Mouse (Mus musculus): Measurements from ENCODE around the gene Tmem269. TPM values are rescaled to one million over a fixed set of nuclear protein-coding genes. Genes with fewer than 3 reads are reported as not detected.

The Tmem269 gene
- polyA plus RNA-seq, 1 experiment, result not detected

DNA sequence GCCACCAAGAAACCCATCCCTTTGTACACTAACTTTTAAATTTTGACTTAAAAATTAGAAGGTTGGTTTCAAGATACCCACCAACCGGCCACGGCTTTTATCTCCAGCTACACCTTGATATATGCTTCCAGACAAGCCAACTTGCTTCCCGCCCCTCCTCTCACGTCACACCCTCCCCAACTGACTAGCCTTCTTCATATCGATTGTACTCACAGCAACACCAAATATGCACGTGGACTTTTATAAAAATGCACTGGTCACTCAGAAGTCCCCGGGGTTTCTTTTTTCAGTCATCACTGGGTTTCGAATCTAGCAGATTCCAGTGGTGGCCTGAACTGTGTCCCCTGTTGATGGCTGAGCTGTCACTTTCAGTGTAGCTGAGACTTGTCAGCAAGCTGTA, 27.4 kb downstream of the Tmem269 start:
- TF ChIP-seq GATA1 (IDR thresholded peaks at IDR 0.05; ENCODE audit: low read length) (peak; percentile 76), TAL1 (IDR thresholded peaks at IDR 0.05; ENCODE audit: low read length) (peak; percentile 66)
- peaks cover 78% of the 10 kb centered on the region for H3K4me1 ChIP-seq (ENCODE audit: control insufficient read depth)

DNA sequence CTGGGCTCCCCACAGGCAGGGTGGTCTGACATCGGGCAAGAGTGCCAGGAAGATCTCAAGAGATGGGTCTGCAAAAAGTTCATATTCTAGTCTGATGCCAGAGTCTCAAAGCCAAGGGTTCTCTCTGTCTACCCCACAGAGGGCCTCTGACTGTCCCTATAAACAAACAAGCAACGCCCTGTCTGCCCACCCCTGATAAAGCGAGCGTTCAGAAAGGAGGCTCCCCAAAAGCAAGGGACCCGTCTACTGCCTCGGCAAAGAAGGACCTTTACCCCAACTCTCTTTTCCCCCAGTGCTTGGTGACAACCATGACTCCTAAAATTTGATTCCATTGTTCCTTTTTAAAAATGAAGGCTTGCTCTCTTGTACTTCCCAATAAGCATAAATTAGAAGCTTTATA, 28.2 kb downstream of the Tmem269 start, which contains the start of gene Ermap:
Gene Ermap (minus strand): TSS at position 148 of the 400 bp plus-strand sequence.
- H3K36me3 ChIP-seq (ENCODE audit: control insufficient read depth), result peaks cover 45% of the 10 kb centered on the region
- TF ChIP-seq TAL1 (IDR thresholded peaks at IDR 0.05; ENCODE audit: low read length) (peak; percentile 80), GATA1 (IDR thresholded peaks at IDR 0.05; ENCODE audit: low read length) (peak; percentile 76)
- peak within 1 kb of the TSS; percentile 70 for H3K4me3 ChIP-seq (replicated peaks)
- H3K27me3 ChIP-seq (ENCODE audit: control insufficient read depth), result no peaks in the 10 kb centered on the region
- H3K4me1 ChIP-seq (ENCODE audit: control insufficient read depth), result peaks cover 82% of the 10 kb centered on the region
- no peaks in the 10 kb centered on the region for H3K9me3 ChIP-seq (ENCODE audit: control insufficient read depth, low read length)

More for the DNA sequence above, 27.4 kb downstream of the Tmem269 start:
- Histone ChIP-seq H3K9me3 (ENCODE audit: control insufficient read depth, low read length) (no peaks in the 10 kb centered on the region), H3K36me3 (ENCODE audit: control insufficient read depth) (peaks cover 37% of the 10 kb centered on the region), H3K27me3 (ENCODE audit: control insufficient read depth) (no peaks in the 10 kb centered on the region), H3K4me3 (replicated peaks) (peak overlapping the region; percentile 70)

DNA sequence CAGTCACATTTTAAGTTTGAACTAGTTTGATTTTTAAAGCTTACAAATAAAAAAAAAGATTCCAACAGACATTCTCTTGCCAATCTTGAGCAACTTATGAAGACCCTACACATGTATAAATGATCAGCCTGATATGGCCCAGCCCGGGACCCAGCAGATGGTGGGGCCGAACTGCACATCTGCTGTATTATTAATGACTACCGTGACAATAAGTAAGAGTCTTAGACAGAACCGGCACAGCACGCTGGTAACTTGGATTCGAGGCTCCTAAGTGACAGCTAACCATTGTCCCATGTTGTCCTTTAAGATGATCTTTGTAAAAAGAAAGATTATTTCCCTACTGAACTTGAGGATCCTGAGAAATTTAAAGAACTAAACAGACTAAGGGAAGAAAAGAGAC, 28.6 kb downstream of the Tmem269 start:
- Histone ChIP-seq H3K9me3 (ENCODE audit: control insufficient read depth, low read length) (no peaks in the 10 kb centered on the region), H3K27me3 (ENCODE audit: control insufficient read depth) (no peaks in the 10 kb centered on the region), H3K36me3 (ENCODE audit: control insufficient read depth) (peaks cover 49% of the 10 kb centered on the region), H3K4me1 (ENCODE audit: control insufficient read depth) (peaks cover 80% of the 10 kb centered on the region), H3K4me3 (replicated peaks) (peak overlapping the region; percentile 70)
- no peak for TF ChIP-seq GATA1 (IDR thresholded peaks at IDR 0.05; ENCODE audit: low read length)
- TF ChIP-seq TAL1 (IDR thresholded peaks at IDR 0.05; ENCODE audit: low read length), result no peak

DNA sequence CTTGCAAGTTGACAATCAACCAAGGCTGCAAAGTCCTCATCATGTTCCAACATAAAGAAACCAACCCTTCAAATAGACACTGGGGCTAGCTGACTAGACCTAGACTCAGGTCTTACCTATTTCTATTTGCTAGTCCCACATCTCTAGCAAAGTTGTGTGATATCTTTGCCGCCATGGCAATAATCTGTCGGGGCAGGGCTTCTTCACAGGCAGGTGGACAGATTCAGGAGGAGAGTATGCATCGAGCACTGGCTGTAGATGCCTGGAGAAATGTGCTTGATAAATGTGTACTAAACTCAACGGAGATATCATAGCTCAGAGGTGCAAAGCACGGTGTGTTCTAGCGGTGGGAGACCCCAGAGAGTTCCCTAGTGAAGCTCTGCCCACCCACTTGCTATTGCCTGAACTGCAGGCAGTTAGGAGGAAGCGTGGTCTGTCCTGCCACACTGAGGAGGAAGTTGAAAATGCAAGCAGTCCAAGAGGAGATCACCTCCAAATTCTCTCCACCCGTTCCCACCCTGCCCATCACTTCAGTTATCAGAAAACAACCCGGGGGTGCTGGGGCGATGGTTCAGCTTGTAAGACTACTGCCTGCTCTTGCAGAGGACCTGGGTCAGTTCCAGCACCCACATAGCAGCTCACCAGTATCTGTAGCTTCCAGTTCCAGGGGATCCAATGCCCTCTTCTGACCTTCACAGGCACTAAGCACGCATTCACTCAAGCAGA, 29.8 kb downstream of the Tmem269 start:
- TF ChIP-seq GATA1 (IDR thresholded peaks at IDR 0.05; ENCODE audit: low read length), result no peak
- TF ChIP-seq TAL1 (IDR thresholded peaks at IDR 0.05; ENCODE audit: low read length), result no peak
- Histone ChIP-seq H3K36me3 (ENCODE audit: control insufficient read depth) (peaks cover 61% of the 10 kb centered on the region), H3K4me1 (ENCODE audit: control insufficient read depth) (peaks cover 79% of the 10 kb centered on the region), H3K27me3 (ENCODE audit: control insufficient read depth) (no peaks in the 10 kb centered on the region; the same call in 1 of the 2 replicates), H3K9me3 (ENCODE audit: control insufficient read depth, low read length) (no peaks in the 10 kb centered on the region), H3K4me3 (replicated peaks) (peak overlapping the region; percentile 70)

DNA sequence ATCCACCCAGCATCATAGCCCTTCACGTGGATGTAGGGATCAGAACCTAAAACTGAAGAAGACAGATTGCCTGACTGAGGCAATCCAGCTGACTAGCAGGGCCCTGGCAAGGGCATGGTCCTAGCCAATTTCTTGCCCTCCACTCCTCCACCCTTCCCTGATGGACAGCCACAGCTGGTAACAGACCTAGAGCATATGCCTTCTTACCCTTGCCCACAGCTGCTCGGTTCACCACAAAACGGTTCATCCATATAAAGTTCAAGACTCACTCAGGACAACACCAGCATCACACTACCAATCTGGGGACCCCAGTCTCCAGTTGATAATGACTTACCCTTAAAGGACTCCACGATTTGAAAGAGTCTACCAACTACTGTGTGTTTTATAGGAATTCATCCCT, 32.2 kb downstream of the Tmem269 start:
- Histone ChIP-seq H3K36me3 (ENCODE audit: control insufficient read depth) (peaks cover 86% of the 10 kb centered on the region), H3K27me3 (ENCODE audit: control insufficient read depth) (no peaks in the 10 kb centered on the region; the same call in 1 of the 2 replicates), H3K9me3 (ENCODE audit: control insufficient read depth, low read length) (no peaks in the 10 kb centered on the region), H3K4me1 (ENCODE audit: control insufficient read depth) (peaks cover 78% of the 10 kb centered on the region), H3K4me3 (replicated peaks) (peak overlapping the region; percentile 70)
- no peak for TF ChIP-seq GATA1 (IDR thresholded peaks at IDR 0.05; ENCODE audit: low read length)
- TF ChIP-seq TAL1 (IDR thresholded peaks at IDR 0.05; ENCODE audit: low read length), result no peak

DNA sequence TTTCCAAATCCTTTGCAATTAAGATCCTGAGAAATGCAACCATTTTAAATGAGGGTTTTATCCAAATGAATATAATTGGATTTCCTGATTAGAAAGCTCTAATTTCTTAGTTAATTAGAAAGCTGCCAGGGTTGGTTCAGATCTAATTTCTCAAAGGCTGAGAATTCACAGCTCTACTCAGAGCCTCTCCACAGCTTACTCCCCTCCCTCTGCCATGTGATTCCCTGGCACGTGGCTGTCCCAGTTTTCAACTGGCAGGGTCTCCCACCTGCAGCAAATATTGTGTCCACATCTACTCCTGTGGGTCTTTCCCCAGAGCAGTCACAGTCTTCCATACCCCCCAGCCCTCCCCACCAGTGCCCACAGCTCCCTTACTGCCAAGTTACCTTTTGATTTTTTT, 34.5 kb downstream of the Tmem269 start:
- H3K4me1 ChIP-seq (ENCODE audit: control insufficient read depth), result peaks cover 80% of the 10 kb centered on the region
- no peak overlapping the region for H3K4me3 ChIP-seq (replicated peaks)
- no peaks in the 10 kb centered on the region; the same call in 1 of the 2 replicates for H3K27me3 ChIP-seq (ENCODE audit: control insufficient read depth)
- H3K9me3 ChIP-seq (ENCODE audit: control insufficient read depth, low read length), result no peaks in the 10 kb centered on the region
- peaks cover 100% of the 10 kb centered on the region for H3K36me3 ChIP-seq (ENCODE audit: control insufficient read depth)
- TF ChIP-seq GATA1 (IDR thresholded peaks at IDR 0.05; ENCODE audit: low read length) (no peak), TAL1 (IDR thresholded peaks at IDR 0.05; ENCODE audit: low read length) (no peak)

DNA sequence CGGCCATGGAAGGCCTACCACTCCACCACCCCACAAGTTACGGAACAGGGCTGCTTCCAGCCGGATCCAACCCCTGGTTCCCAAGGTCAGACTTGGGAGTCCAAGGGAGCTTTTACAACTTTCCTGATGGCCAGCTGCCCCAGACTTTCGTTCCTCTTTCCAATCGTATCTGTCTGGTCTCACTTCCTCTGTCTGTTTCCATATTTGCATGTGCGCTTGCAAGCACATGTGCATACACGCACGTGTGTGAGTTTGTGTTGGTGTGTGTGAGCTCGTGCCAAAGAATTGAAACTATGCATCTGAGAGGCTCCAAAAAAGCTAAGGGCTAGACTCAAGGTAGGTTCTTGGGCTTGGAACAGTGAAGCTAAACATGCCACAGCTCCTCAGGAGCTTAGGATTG, 36.6 kb downstream of the Tmem269 start:
- Histone ChIP-seq H3K36me3 (ENCODE audit: control insufficient read depth) (peaks cover 100% of the 10 kb centered on the region), H3K4me3 (replicated peaks) (no peak overlapping the region), H3K27me3 (ENCODE audit: control insufficient read depth) (no peaks in the 10 kb centered on the region; the same call in 1 of the 2 replicates), H3K9me3 (ENCODE audit: control insufficient read depth, low read length) (no peaks in the 10 kb centered on the region), H3K4me1 (ENCODE audit: control insufficient read depth) (peaks cover 74% of the 10 kb centered on the region)
- TF ChIP-seq GATA1 (IDR thresholded peaks at IDR 0.05; ENCODE audit: low read length) (no peak), TAL1 (IDR thresholded peaks at IDR 0.05; ENCODE audit: low read length) (no peak)

DNA sequence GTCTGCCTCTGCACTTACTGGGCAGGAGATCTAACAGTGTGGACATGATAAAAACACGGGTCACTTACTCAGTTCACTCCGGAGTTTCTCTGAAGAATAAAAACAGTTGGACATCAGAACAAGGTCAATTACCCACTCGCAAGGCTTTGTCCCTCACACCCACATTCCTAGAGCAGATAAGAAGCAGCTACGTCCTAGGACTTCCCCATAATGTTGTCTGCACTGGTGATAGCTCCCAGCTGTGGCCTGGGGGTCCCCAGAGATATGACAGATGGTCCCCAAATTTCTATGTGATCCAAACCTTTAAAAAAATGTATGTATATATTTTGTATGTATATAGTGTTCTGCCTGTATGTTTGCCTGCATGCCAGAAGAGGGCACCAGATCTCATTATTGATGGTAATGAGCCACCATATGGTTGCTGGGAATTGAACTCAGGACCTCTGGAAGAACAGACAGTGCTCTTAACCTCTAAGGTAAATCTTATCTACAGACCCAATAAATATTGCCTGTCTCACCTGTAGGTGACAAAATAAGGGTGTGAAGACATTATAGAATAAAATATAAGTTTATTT, 37.8 kb downstream of the Tmem269 start:
- H3K4me1 ChIP-seq (ENCODE audit: control insufficient read depth), result peaks cover 65% of the 10 kb centered on the region
- no peak for TF ChIP-seq TAL1 (IDR thresholded peaks at IDR 0.05; ENCODE audit: low read length)
- no peak for TF ChIP-seq GATA1 (IDR thresholded peaks at IDR 0.05; ENCODE audit: low read length)
- no peak overlapping the region for H3K4me3 ChIP-seq (replicated peaks)
- H3K36me3 ChIP-seq (ENCODE audit: control insufficient read depth), result peaks cover 100% of the 10 kb centered on the region
- no peaks in the 10 kb centered on the region; the same call in 1 of the 2 replicates for H3K27me3 ChIP-seq (ENCODE audit: control insufficient read depth)
- H3K9me3 ChIP-seq (ENCODE audit: control insufficient read depth, low read length), result no peaks in the 10 kb centered on the region

DNA sequence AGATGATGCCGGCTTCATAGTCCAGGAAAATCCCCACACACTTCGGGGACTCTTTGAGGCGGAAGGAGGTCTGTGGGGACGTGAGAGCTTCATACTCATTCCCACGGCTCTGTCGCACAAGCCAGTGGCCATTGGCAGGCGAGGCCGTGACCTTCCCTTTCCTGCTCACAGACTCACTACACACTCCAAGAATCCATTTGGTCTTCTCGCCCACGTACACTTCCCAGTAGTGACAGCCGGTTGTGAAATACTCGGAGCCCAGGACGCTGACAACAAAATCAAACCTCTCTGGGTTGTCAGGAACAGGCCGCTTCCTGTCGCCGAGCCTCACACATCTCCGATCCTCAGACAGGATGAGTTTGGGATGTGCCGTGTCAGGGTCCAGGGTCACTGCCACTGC, 39.7 kb downstream of the Tmem269 start:
- TF ChIP-seq GATA1 (IDR thresholded peaks at IDR 0.05; ENCODE audit: low read length) (no peak), TAL1 (IDR thresholded peaks at IDR 0.05; ENCODE audit: low read length) (no peak)
- Histone ChIP-seq H3K4me1 (ENCODE audit: control insufficient read depth) (peaks cover 58% of the 10 kb centered on the region), H3K4me3 (replicated peaks) (no peak overlapping the region), H3K9me3 (ENCODE audit: control insufficient read depth, low read length) (no peaks in the 10 kb centered on the region), H3K27me3 (ENCODE audit: control insufficient read depth) (no peaks in the 10 kb centered on the region; the same call in 1 of the 2 replicates), H3K36me3 (ENCODE audit: control insufficient read depth) (peaks cover 86% of the 10 kb centered on the region)
